Mouse (Mus musculus) spleen, adult 18-20 months (tissue): ENCODE data around the gene 0610012G03Rik.
A peak's percentile ranks its signal among the peaks of the same experiment; 100 is the strongest.

Source experiments
- DNase-seq, 2 experiments: peaks; one replicate each; pipeline ENCODE4 v3.0.0; 2022; ENCODE audit warnings: mixed read lengths in 2 of 2

The 0610012G03Rik gene

GRCm38 (mm10) chr16:31932255-31932654 lies 16.0 kb downstream of the 0610012G03Rik start:
- DNase-seq, result no peak

GRCm38 (mm10) chr16:31931330-31931729 lies 17.0 kb downstream of the 0610012G03Rik start:
- no peak for DNase-seq

GRCm38 (mm10) chr16:31927412-31927811 lies 20.9 kb downstream of the 0610012G03Rik start:
- no peak for DNase-seq

GRCm38 (mm10) chr16:31926547-31927182 lies 21.6 kb downstream of the 0610012G03Rik start:
- DNase-seq, result no peak

- DNase-seq, result no peak
These were observed 22.2 kb downstream of the 0610012G03Rik start for GRCm38 (mm10) chr16:31926091-31926490.

- no peak for DNase-seq
These were observed 23.9 kb downstream of the 0610012G03Rik start for GRCm38 (mm10) chr16:31924368-31924767.

GRCm38 (mm10) chr16:31918248-31918724 lies 30.0 kb downstream of the 0610012G03Rik start:
- DNase-seq, result peak; percentile 29 to 62

GRCm38 (mm10) chr16:31917776-31918175 lies 30.5 kb downstream of the 0610012G03Rik start:
- DNase-seq, result no peak

- DNase-seq, result no peak
These were observed 37.9 kb downstream of the 0610012G03Rik start for GRCm38 (mm10) chr16:31910281-31910847.

- no peak for DNase-seq
These were observed 39.3 kb downstream of the 0610012G03Rik start for GRCm38 (mm10) chr16:31908959-31909358.

- no peak for DNase-seq
These were observed 41.4 kb downstream of the 0610012G03Rik start for GRCm38 (mm10) chr16:31906896-31907295.

GRCm38 (mm10) chr16:31905891-31906825 lies 42.1 kb downstream of the 0610012G03Rik start:
- no peak for DNase-seq

GRCm38 (mm10) chr16:31905331-31905730 lies 43.0 kb downstream of the 0610012G03Rik start:
- no peak for DNase-seq

- no peak for DNase-seq
These were observed 45.1 kb downstream of the 0610012G03Rik start for GRCm38 (mm10) chr16:31903239-31903638.

- no peak for DNase-seq
These were observed 46.4 kb downstream of the 0610012G03Rik start for GRCm38 (mm10) chr16:31901886-31902285.

GRCm38 (mm10) chr16:31898546-31899326 lies 49.6 kb downstream of the 0610012G03Rik start:
- DNase-seq, result no peak
